Mouse (Mus musculus): ENCODE measurements at regions not wholly inside any gene's neighbourhood (a gene's known extent, or its start where the extent isn't known, plus 50 kb on each side); places are given as distances from the start of the nearest gene placed in this dataset.

DNA sequence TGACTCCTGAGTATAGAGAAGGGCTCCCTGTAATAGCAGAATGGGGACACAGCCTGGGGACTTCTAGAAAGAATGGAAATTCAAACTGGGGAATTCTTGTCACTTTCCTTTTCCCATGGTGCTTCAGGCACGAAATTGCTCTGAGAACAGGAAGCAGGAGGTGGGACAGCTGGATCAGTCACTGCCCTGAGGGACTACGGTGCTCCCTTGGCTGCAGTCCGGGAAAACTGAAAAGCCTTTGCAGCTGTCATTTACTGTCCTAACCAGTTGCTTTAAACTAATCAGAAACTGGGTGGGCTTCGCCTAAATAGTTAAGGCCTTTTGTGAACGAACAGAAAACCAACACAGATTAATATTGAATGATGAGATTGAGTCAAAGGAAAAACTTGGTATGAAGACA lies 237.9 kb downstream of the Cbln4 start:
- DNase-seq (ENCODE audit: low read depth, low spot score) = no peak

DNA sequence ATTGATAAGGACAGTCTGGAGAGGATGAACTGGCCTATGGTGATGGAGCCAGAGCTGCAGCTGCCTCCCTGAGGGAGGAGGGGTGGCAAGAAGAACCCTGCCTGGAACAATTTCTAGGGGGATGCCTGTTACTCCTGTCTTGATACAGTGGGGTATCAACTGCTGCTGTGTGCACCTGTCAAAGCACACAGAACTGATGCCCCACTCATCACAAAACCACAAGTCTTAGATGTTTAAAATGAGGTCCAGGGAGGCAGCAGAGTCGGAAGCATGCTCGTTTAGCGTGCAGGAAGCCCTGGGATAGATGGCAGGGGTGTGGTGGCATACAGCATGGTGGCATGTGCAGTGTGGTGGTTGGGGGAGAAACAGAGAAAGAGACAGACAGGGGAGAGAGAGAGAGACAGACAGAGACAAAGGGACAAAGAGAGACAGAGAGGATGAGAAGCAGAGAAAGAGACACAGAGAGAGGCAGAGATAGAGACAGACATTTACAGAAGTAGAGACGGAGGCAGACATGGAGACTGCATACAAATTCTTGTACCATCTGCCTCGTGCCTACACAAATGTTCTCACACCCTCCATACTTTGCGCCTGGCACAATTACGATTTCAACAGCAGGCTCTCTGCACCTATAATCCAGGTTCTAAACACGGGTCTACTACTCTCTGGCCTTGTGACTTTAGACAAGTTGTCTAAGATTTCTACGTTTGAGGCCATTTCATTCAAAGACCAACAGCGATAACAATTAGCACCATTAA lies 242.6 kb downstream of the Cbln4 start:
- no peak for DNase-seq (ENCODE audit: low read depth, low spot score)

DNA sequence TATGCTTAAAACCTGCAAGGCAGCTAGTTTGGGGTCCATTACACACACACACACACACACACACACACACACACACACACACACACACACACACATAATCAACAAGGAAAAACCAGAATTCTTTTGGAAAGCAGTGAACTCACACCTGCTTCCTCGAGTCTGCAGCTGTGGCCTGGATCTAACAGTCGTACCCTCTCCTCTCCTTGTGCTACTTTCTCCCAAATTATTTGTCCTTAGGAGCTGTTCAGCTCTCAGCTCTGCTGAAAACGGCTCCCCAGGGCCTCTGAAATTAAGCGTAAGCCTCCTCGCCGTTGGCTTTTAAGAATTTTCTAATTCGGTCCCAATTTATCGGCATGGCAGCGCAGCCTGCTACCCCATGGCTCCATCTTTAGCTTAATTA lies 243.9 kb downstream of the Cbln4 start:
- peak; percentile 9 for DNase-seq (ENCODE audit: low read depth, low spot score)

DNA sequence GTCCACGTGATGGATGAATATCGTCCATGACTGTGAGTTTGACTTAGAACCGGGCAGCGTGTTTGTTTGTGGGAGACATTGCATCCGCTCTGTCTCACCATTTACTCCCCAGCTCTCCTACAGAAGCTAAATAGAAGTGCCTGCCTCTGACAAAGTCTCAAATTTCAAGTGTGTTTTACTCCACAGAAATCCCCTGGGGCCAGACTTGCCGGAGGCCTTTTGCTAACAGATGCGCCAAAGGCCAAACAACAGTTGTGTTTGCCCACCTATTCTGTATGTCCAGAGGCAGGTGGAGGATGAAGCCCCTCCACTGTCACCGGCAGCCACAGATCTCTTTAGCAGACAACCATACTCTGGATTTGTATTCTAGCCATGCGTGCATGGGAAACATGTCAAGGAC lies 252.6 kb downstream of the Cbln4 start:
- no peak for DNase-seq (ENCODE audit: low read depth, low spot score)

DNA sequence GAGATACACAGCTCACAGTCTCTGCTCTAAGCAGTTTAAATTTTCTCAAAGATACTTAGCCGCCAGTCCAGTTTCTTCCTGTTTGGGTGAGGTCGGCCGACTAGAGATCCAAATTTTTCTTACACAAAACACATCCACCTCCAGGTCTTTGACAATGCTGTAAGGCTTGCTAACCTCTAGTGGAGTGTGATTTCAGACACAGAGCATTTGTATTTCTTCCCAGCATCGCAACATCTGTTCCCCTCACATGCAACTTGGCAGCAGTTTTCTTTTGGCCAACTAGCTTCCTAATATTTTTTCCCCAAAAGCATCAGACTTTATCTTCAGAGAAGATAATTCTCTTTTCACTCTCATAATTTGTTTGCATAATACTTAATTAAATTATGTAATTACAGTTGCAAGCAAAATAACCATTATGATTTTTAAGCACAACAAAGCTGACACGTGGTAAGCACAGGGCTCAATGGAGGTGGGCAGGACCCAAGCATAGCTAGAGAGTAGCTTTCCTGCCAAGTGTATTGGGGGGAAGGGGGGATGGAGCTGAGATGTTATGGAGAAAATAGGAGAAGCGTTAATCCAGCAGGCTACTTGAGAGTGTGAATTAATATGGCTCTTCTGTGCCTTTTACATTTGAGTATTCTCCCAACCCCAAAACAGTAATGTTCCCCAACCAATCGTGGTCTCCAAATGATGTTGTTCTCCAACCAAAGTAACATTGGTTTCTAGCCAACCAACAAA lies 276.9 kb downstream of the Cbln4 start:
- no peak for DNase-seq (ENCODE audit: low read depth, low spot score)

DNA sequence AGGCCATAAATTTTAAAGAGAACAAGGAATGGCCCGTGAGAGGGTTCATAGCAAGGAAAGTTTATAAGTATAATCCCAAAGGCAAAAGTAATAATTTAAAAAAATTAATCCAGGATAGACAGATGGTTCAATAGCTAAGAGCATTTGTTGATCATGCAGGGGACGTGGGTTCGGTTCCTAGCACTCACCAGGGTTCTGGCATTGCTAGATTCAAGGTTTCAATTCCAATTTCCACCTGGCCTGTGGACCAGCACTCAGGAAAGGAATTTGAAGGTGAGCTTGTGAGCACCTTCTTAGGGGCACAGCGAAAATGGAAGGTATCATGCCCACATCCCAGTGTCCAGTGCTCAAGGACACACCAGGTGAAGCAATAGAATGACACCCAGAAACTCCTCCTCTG lies 278.2 kb downstream of the Cbln4 start:
- no peak for DNase-seq (ENCODE audit: low read depth, low spot score)

DNA sequence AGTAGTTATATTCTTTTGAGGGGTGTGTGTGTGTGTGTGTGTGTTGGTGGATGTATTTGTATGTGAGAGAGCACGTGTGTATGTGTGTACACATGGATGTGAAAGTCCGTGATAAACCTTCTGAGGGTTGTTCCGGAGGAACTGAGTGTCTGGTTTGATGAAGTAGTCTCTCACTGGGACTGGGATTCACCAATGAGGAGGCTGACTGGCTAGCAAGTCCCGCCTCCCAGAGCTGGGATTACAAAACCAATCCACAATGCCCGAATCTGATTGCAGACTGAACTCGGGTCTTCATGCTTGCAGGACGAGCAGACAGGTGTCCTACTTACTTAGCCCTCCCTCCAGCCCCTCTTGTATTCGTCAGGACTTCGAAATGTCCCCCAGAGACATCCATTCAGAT lies 289.8 kb downstream of the Cbln4 start:
- DNase-seq (ENCODE audit: low read depth, low spot score) = peak; percentile 66

DNA sequence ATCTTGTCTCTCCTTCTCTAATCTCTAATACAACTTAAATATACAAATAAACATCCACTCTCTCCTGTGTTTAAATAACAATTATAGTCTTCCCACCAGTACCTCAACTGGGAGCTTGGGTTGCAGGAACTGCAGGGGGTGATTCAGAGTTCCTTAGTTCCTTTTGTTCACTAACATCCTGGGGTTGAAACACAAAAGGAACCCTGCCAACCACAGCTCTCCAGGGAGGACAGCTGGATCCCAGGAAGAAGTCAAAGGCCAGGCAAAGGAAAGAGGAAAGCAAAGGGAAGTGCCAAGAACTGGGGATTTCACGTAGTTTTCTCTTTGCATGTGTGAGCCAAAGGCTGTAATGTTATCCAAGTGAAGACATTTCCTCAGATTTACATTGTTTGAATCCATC lies 296.1 kb downstream of the Cbln4 start:
- DNase-seq (ENCODE audit: low read depth, low spot score) = peak; percentile 67

DNA sequence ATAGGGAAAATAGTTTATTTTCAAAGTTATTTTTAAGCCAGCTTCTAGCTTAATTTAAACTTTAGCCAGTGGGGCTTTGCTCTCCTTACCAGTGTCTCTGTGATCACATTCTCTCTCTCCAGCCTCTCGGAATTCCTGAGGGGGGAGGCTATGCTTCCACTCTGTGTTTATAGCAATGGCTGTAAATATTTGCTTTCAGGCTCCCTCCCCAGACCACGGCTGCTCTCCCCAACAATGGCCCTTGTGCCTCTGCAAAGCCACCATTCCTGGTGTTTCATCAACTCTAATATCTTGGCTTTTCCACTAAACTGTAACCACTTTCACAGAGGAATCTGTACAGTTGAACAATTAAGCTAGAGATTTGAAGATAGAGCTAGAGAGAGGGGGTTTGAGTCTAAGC lies 300.2 kb downstream of the Cbln4 start:
- DNase-seq (ENCODE audit: low read depth, low spot score) = no peak

DNA sequence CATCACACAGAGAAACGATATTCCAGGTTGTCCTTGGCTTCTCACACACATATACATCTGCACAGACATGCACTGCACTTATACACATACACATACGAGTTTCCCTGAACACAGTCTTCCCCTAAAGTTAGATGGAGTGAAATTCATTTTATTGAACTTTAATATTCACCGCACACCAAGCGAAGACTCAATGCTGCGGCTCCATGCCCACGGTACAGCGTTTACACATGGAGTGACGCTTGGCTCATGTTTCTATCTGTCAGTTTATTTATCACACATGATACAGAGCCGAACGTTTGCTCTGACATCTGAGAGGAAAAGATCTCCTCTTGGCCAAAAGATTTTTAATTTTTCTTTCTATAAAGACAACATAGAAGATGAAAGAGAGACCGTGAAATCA lies 300.6 kb downstream of the Cbln4 start:
- DNase-seq (ENCODE audit: low read depth, low spot score) = no peak

DNA sequence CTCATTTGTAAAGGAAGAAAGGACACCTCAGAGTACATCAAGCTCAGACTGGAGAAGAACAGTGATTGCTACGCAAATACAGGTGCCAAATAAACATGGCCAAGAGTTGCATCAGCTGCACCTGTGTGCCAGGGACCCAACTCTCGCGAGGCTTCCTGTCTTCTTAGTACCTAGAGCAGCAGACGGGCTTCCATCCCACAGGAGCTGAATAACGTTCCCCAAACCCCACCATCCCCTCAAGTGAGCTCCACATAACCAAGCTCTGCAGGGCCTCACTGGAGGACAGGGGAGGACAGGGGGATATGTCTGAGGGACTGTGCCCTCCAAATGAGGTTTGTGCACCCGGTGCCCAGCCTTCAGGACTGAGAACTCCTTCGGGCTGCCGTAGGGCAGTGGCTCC lies 305.5 kb downstream of the Cbln4 start:
- no peak for DNase-seq (ENCODE audit: low read depth, low spot score)

DNA sequence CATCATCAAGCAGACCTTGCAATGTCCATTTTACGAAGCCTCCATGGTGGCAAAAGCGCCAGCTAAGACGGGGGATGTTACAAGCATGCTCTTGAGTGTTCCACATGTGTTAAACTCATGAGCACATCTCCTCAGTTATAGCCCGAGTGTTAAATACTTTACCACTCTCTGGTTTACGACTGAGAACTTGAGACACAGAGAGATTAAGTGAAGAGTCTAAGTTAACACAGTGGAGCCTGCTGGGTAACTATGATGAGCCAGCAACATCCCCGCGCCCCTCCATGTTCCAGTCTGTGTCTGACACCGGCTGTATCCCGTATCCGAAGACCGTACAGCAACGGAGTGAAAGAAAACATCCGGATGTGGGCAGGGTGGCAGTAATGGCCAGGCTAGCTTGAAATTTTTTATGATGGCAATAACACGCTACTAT lies 308.2 kb downstream of the Cbln4 start:
- no peak for DNase-seq (ENCODE audit: low read depth, low spot score)

DNA sequence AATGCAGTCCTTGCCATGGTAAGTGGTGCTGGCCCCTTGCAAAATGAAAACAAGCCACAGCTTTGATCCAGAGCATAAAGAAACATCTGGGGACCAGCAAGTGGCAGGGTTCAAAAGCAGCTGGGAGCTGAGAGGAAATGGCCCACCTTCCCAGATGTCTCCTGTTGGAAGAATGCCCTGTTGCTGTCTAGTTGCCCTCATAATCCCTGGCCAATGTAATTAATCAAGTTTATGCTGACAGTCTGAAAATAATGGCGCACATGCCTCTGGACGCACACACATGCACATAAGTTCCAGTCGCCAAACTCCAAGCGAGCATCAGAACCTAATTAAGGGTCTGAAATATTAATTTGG lies 308.7 kb downstream of the Cbln4 start:
- DNase-seq (ENCODE audit: low read depth, low spot score) = no peak

DNA sequence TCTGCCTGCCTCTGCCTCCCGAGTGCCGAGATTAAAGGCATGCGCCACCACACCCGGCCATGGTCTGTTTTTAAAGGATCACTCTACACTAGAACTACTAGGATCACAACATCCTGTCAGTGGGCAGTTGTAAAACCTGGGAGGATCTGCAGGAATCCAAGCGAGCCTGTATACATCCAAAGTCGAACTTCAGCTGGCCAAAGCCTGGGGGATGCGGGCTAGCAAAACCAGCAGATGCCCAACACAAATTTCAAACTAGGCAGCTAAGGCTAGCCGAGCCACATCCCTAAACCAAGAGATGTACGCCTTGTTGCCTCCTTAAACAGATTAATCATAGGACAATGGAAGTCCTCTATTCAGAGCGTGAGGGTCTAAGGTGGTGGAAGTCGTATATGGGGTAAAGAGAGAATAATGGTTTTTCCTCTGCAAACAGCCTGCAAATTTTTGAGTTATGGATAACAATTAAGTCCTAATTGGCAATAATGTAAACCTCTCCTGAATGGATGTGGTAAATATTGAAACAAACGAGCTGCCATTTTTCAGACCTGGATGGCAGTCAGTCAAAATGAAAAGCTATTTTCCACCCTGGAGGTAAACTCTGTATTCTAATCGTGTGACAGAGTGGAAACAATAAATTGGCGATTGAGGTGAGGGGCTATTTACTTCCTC lies 309.2 kb downstream of the Cbln4 start:
- no peak for DNase-seq (ENCODE audit: low read depth, low spot score)

DNA sequence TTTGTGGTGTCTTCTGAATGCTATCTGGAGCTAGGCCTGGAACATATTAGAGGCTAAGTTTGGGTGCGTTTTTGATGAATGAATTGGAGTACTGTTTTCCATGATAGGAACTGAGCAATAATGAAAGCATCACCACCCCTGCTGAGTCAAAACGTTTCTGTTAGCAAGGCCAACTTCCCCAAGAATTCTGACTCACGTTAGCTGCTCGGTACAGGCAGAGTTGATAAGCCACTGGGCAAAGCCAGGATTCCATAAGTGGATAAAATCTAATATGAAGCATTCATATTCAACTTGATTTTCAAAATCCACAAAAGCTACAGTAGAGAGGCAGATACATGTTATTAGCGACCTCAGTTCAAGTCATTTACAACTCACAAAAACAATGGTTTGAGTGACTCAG lies 324.0 kb downstream of the Cbln4 start:
- DNase-seq (ENCODE audit: low read depth, low spot score) = no peak

DNA sequence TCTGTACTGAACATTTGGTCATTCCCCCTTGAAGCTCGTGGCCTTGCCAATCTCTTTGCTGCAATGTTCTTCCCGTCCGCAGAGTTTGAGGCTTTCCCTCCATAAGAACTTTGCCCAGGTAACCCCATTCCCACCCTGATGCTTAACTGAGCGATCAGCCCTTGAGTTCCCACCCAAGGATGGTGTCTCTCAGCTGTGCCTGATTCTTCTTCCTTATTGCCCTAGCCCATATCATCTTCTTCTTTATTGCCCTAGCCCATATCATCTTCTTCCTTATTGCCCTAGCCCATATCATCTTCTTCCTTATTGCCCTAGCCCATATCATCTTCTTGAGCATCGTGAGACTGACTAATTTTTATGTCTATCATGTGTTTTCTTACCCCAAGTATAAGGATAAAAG lies 324.4 kb downstream of the Cbln4 start:
- DNase-seq (ENCODE audit: low read depth, low spot score) = no peak

DNA sequence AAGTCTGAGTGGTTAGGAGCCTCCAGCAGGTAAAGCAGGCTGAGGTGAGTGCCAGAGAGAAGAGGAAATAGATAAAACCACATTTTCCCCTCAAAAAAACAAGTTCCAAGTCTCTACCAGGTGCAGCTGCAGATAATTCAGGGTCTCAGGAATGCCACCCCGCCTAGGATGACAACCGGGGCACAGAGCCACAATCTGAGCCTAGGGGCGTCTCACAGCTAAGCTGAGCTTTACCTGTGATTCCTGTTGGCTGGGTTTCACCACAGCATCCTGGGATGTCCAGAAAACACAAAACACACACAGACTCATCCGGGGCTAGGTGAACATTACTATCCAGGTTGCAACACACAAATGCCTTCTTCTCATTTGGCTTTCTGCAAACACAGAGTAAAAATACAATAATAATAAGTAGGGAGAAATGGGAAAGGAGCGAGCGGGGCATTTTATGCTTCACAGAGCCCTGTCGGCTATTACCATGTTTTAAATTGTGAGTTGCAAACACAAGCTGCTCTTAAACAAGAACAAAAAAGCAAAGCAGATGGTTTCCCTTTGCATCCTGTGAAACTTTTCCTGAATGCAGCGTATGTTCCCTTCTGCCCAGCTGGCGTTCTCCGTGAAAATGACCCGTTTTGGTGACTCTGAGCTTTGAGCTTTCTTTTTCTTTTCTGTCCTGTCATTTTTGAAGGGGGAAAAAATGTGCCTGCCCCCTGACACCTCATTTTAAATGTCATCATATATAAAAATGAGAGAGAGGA lies 330.3 kb downstream of the Cbln4 start:
- no peak for DNase-seq (ENCODE audit: low read depth, low spot score)

DNA sequence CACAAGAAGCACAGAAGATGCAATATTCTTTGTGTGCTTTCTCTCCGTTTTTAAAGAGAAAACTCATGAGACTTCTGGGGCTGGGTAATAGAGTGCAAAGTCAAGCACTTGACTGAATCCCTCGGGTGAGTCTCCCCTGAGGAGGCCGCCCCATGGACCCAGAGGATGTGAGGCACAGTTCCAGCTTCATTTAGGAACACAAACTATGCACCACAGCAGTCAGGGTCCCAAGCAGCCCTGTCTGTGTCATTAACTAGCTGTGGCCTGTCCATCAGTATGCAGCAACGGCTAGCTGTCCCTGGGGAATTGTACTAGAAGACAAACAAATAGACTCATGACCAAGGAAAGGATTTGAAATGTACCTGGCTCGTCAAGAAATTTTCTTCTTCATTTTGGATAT lies 349.7 kb downstream of the Cbln4 start:
- DNase-seq (ENCODE audit: low read depth, low spot score) = no peak

DNA sequence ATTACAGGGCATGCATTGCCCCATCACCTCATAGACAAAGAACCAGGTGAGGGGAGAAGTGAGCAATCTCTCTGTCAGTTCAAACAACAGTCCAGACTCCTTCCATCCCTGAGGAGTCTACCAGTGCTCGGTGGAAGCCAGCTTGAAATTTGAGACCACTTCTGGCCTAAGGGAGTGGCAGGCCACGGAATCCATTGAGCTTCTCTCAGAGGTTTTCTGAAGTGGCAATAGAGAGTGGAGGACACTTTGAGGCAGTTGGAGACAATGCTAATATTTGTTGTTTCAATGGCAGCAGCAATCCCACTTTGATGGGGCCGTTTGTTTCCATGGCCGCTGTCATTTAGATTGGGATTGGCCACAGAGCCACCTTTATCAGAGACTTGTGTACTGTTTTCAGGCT lies 352.5 kb downstream of the Cbln4 start:
- DNase-seq (ENCODE audit: low read depth, low spot score) = peak; percentile 54

DNA sequence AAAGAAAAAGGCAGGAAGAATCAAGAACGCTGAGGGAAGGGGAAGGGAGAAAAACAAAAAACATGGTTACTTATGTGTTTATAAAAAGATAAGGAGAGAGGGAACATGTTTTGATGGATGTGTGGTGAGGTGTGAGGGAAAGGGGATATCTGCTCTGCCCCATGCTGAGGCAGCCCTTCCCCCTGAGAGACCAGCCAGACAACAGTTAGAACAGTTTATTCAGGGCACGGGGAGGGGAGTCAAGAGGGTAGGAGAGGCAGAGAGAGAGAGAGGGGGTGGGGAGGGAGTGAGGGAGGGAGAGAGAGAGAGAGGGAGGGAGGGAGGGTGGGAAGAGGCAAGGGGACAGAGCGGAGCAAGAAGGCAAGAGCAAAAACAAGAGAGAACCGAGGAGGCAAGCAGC lies 354.2 kb downstream of the Cbln4 start:
- DNase-seq (ENCODE audit: low read depth, low spot score) = no peak

DNA sequence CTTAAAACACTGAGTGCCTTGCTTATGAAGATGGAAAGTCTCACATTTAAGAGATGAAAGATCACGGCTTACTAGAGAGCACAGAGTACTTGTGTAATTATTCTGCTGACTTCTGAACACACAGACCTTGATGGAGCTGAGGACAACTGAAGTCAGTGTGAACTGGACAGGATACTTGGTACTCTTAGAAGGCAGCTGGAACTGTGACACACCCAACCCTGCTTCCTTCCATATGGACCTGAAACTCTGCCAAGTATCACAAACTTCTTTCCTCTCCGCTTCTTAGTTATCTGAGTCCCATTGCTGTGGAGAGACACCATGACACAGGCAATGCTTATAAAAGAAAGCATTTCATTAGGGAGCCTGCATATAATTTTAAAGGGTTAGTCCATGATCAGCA lies 365.3 kb downstream of the Cbln4 start:
- no peak for DNase-seq (ENCODE audit: low read depth, low spot score)

DNA sequence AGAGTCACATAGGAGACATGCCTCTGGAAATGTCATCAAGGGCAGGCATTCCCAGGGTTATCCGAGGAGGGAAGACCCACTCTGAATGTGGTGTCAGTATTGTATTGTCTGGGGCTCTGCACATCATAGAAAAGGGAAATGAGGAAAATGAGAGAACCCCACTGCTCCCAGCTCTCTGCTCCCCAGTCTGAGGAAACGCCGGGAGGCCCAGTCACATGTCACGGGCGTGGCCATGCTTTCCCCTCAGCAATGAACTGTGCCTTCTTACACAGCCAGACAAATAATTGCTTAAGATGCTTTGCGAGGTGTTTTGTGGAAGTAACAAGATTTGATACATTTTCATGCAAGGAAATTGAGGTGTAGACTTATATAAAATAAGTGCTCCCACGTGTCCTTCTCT lies 366.1 kb downstream of the Cbln4 start:
- DNase-seq (ENCODE audit: low read depth, low spot score) = no peak

Data from ZHBTc4 (cell line).